Mouse (Mus musculus) CH12.LX (cell line): ENCODE data around the gene Serpinb3d.

Source experiments
- CHD2 ChIP-seq: IDR thresholded peaks from 2 replicates; pipeline ENCODE4 v1.6.1; 2011; ENCODE audit warnings: low read length, improper control_type of control experiment
- CTCF ChIP-seq, 2 experiments: IDR thresholded peaks in 1 of 2; conservative IDR thresholded peaks in 1 of 2; 2 replicates each; pipeline ENCODE4 v1.5.1; 2011 to 2012; ENCODE audit warnings: low read depth in 2 of 2, low read length in 2 of 2, improper control_type of control experiment in 1 of 2, inconsistent platforms in 1 of 2, mild to moderate bottlenecking in 1 of 2, moderate library complexity in 1 of 2
- ELF1 ChIP-seq: IDR thresholded peaks from 2 replicates; pipeline ENCODE4 v1.6.1; 2014; ENCODE audit warnings: low read depth, mild to moderate bottlenecking, inconsistent platforms, low read length, improper control_type of control experiment
- EP300 ChIP-seq: IDR thresholded peaks from 2 replicates; pipeline ENCODE4 v1.6.1; 2011; ENCODE audit warnings: low read length, improper control_type of control experiment
- HCFC1 ChIP-seq: IDR thresholded peaks from 2 replicates; pipeline ENCODE4 v1.6.1; 2012; ENCODE audit warnings: low read depth, mild to moderate bottlenecking, inconsistent platforms, low read length, improper control_type of control experiment
- MAX ChIP-seq: IDR thresholded peaks from 2 replicates; pipeline ENCODE4 v1.6.1; 2011; ENCODE audit warnings: low read length, improper control_type of control experiment
- MAZ ChIP-seq: IDR thresholded peaks from 2 replicates; pipeline ENCODE4 v1.6.1; 2012; ENCODE audit warnings: low read depth, mild to moderate bottlenecking, inconsistent platforms, low read length, improper control_type of control experiment, moderate library complexity
- MEF2A ChIP-seq: IDR thresholded peaks from 2 replicates; pipeline ENCODE4 v1.6.1; 2014; ENCODE audit warnings: low read depth, mild to moderate bottlenecking, inconsistent platforms, low read length, improper control_type of control experiment, borderline replicate concordance
- POLR2AphosphoS2 ChIP-seq: IDR thresholded peaks from 2 replicates; pipeline ENCODE4 v1.6.1; 2011; ENCODE audit warnings: low read depth, low read length, improper control_type of control experiment
- SMC3 ChIP-seq: IDR thresholded peaks from 2 replicates; pipeline ENCODE4 v1.6.1; 2011; ENCODE audit warnings: low read depth, low read length, improper control_type of control experiment
- TCF12 ChIP-seq: IDR thresholded peaks from 2 replicates; pipeline ENCODE4 v1.6.1; 2014; ENCODE audit warnings: low read depth, mild to moderate bottlenecking, inconsistent platforms, low read length, improper control_type of control experiment
- ZC3H11A ChIP-seq: IDR thresholded peaks from 2 replicates; pipeline ENCODE4 v1.6.1; 2012; ENCODE audit warnings: low read depth, mild to moderate bottlenecking, inconsistent platforms, low read length, improper control_type of control experiment

DNA sequence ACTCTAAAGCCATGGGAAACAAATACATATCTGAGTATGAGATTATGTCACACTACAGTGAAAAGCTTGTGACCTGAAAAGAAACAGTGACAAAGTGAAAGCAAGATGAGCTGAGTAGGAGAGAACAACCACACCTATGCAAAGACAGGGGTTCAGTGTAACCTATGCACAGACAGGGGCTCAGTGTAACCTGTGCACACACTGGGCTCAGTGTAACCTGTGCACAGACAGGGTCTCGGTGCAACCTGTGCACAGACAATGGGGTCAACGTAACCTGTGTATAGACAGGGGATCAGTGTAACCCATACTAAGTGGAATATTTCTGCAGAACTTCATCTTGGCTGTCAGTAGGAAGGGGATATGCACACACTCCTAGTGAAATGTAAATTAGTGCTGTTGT, 15.1 kb upstream of the Serpinb3d start:
- TF ChIP-seq HCFC1, result no peak
- TF ChIP-seq MAX, result no peak
- no peak for TF ChIP-seq CHD2
- no peak for TF ChIP-seq CTCF (conservative IDR thresholded peaks at IDR 0.05 in 1 of 2, IDR thresholded peaks at IDR 0.05 in 1 of 2; ENCODE audit: low read depth in 2 of 2, low read length in 2 of 2)
- TF ChIP-seq EP300, result no peak
- TF ChIP-seq POLR2AphosphoS2, result no peak
- no peak for TF ChIP-seq ZC3H11A
- TF ChIP-seq MEF2A, result no peak
- TF ChIP-seq MAZ, result no peak
- no peak for TF ChIP-seq TCF12
- no peak for TF ChIP-seq SMC3
- TF ChIP-seq ELF1, result no peak
